Mouse (Mus musculus): ENCODE measurements around the gene Tvp23b. TPM values are rescaled to one million over a fixed set of nuclear protein-coding genes. Genes with fewer than 3 reads are reported as not detected.
A peak's percentile ranks its signal among the peaks of the same experiment; 100 is the strongest.

Tvp23b gene
- total RNA-seq, 4 experiments from 2014 or later: 18.5 to 24.8 (median 21.2) TPM

DNA sequence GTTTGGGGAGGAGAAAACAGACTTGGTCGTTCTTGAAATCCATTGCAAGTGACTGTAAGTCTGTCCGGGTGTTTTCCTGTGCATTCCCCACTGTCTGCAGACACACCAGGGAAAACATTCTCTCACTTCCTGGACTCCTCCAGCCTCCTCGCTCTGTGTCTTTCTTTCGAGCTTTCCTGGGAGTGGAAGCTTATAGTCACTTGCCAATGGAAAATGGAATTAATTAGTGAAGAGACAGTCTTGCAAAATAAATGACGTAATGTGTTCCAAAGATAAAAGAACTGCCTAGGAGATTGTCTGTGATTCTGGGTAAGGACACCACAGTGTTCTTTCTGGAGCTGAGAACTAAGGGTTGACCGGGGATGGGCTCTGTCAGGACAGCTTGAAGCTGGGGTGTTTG lies 64.3 kb downstream of the Tvp23b start:
- peak; percentile 60 for DNase-seq (ENCODE audit: low spot score)

DNA sequence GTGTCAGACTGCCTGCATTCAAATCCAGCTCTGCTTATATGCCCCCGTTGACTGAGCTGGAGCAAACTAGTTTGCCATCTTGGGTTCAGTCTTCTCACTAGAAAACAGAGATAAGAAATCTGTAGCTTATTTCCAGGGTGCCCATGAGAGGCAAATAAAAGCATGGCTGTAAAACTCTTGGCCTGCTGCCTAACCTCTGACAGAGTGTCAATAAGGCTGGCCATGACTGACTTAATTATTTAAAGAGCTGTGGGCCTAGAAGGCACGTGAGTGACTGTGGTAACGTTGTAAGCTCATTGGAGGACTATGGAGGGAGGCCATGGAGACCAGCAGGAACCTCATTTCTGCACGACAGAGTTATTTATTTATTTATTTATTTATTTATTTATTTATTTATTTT lies 66.3 kb downstream of the Tvp23b start:
- DNase-seq (ENCODE audit: low spot score): no peak

DNA sequence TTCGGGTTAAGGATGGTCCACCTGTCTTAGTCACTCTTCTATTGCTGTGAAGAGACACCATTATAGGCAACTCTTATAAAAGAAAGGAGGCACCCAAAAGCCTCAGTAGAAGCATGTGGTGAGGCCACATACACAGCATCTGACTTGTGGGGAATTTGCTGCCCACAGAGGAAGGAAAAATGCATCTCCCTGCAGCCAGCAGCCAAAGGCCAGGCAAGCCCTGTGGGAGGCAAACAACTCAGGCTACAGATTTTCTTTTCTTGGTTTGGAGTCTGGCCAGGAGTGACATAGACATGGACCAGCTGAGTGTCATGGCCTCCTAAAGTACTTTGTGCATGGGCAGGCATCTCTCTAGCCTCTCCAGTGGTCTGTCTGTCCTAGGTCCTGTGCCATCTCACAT lies 70.3 kb downstream of the Tvp23b start:
- DNase-seq (ENCODE audit: low spot score): peak; percentile 33

DNA sequence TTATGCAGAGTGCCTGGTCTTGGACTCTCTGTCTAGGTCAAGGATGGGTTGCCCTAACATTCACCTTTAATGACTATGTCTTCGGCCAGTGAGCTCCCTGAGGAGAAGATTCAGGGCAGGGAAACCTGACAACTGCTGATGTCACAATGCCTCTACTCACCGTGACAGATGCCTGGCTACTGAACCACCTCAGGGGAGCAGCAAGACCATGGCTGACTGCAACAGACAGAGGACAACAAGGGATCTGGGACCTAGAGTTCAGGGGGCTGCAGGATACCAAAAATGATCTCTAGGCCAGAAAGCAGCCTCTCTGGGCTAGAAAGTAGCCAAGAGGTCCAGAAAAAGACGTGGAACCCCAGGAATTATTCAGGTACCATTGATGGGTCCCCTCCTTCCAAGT lies 71.8 kb downstream of the Tvp23b start, which contains the start of gene Cdrt4:
TSS of gene Cdrt4 (plus strand) at position 182 of the 400 bp plus-strand sequence.
- DNase-seq (ENCODE audit: low spot score): no peak

DNA sequence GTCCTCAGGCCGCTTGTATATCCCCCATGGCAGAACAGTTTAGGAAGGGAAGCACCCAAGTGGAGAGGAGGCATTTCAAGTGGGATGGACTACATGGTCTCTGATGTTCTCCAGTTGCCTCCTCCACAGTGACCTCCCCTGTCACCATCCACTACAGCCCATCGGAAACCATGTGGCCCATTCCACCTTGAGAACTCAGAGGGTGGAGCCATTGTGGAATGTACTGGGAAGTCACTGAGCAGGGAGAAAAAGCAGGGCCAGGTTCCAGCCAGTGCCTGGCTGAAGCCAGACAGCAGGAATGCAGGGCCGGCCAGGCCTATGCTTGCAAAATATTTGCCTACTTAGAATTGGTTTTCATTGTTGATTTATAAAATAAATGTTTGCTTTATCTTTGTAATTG lies 75.5 kb downstream of the Tvp23b start:
- DNase-seq (ENCODE audit: low spot score): no peak

DNA sequence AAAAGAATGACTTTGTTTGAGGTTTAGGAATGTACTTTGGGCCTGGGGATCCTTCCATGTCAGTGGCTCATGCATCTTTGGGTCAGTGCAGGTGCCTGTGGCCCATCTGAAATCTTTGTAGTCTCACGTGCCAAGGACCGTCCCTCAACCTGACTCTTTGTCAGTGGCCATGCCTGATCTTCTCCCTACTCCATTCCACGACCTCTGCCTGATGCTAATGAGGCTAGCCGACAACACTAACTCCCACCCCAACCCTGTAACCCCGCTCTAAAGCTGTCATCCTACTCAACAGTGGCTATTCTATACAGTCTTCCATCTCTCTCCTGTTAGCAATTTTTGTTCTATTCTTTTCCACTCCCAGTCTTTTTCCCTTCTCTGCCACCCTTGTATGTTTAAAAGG lies 75.9 kb downstream of the Tvp23b start:
- no peak for DNase-seq (ENCODE audit: low spot score)

DNA sequence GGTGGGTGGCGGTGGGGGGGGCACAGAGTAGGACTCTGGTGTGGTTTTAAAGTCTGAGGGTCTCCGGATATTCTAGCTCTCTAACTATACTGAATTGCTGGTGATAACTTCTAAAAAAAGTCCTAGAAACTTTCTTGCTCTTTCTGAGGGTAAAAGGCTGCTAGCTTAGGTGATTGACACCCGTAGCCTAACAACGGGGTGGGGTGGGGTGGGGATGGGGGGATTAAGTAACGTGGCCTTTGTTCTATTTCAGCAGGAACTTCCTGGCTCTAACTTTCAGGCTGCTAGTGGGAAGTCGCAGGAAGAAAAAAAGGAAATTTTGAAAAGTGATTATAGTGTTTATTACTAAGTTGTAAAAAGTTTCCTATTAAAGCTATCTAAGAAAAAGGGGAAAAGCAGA lies 76.5 kb downstream of the Tvp23b start:
- no peak for DNase-seq (ENCODE audit: low spot score)

DNA sequence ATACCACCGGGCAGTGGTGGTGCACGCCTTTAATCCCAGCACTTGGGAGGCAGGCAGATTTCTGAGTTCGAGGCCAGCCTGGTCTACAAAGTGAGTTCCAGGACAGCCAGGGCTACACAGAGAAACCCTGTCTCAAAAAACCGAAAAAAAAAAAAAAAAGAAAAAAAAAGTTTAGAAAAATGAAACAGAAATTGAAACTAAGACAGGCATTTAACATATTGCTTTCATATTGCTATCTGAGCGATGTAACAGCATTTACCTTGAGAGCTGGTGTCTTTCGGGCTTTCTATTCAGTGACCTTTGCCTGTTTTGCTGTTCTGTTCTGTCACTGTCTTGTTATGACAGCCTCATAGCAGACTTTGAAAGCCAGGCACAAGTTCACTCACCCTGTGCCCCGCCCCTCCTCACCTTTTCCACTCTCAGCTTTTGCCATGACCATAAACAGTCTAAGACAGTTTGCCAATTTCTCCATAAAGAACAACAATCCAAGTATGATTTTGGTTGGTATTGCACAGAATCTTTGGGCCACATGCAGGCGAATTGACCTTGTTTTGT lies 78.4 kb downstream of the Tvp23b start:
- no peak for DNase-seq (ENCODE audit: low spot score)

DNA sequence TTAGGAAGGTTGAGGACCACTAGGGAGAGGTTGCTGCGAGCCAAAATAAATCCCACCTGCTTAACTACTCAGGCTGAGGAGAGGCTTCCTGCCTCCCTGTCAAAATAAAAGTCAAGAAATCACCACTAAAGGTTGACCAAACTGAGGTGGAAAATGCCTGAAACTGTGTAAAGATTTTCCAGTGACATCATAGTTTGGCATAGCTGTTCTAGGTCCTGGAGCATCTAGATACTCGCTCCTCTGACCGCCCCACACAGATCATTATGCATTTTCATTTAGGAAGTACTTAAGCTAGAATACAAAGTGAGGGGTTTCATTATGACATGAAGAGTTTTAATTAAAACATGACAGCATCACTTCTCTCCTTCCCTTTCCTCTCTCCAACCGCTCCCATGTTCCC lies 84.0 kb downstream of the Tvp23b start:
- DNase-seq (ENCODE audit: low spot score): no peak

DNA sequence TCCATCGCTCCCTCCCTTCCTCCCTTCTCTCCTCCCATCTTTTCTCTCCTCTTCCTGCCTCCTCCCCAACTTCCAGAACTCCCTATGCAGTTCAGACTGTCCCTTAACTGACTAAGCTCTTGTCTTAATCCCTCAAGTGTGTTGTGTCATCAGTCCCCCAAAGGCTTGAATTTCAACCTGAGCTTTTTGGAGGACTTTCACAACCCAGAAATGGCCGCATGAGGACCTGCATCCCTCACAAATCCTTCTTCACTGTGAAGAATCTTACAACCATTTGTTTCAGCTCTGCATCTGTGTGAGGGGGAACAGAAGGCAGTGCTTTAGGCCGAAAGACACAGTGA lies 87.1 kb downstream of the Tvp23b start:
- DNase-seq (ENCODE audit: low spot score): no peak

Other genes starting within 250 kb of the Tvp23b start
- gene Lrrc75a, start 230.9 kb upstream of the Tvp23b start, total RNA-seq (2022): 1 to 10 TPM; 3.1 to 4.5 (median 3.7) TPM
- 1 to 10 TPM; 5.1 to 5.9 (median 5.7) TPM for gene Mmgt2, start 230.8 kb upstream of the Tvp23b start, total RNA-seq (2022)
- 1 to 10 TPM; 2.4 to 3.3 (median 2.9) TPM for gene Zfp287, start 147.6 kb upstream of the Tvp23b start, total RNA-seq (2022)
- not detected for gene Gm10428, start 126.4 kb upstream of the Tvp23b start, total RNA-seq (2022)
- 1 to 10 TPM in 1 of 4 experiments, under 1 TPM in 3; 0.41 to 1.8 (median 0.72) TPM for gene Zfp286, start 90.0 kb upstream of the Tvp23b start, total RNA-seq (2022)
- gene Trim16, start 59.2 kb upstream of the Tvp23b start, total RNA-seq (2022): 10 to 100 TPM in 1 of 4 experiments, 1 to 10 TPM in 3; 6.5 to 10.9 (median 9.0) TPM
- gene Fbxw10, start 32.4 kb upstream of the Tvp23b start, total RNA-seq (2022): under 1 TPM; 0.09 to 0.44 (median 0.30) TPM
- gene Cdrt4, start 71.7 kb downstream of the Tvp23b start, total RNA-seq (2022): not detected
- not detected for gene Tekt3, start 182.2 kb downstream of the Tvp23b start, total RNA-seq (2022)
- gene Pmp22, start 249.5 kb downstream of the Tvp23b start, total RNA-seq (2022): 10 to 100 TPM; 31.6 to 43.0 (median 38.9) TPM